Mouse (Mus musculus) brain, embryonic 18.5 days (tissue): Measurements from ENCODE around the gene Pmfbp1.
A peak's percentile ranks its signal among the peaks of the same experiment; 100 is the strongest.

Source experiments
- DNase-seq: peaks from one replicate; pipeline ENCODE4 v3.0.0-alpha.2; 2012; ENCODE audit warnings: low read depth, low spot score

Gene Pmfbp1

GRCm38 (mm10) chr8:109499009-109499717, 5.3 kb downstream of the Pmfbp1 start:
- DNase-seq: no peak

- DNase-seq: no peak
Observed at GRCm38 (mm10) chr8:109503566-109503965, 9.7 kb downstream of the Pmfbp1 start.

GRCm38 (mm10) chr8:109505560-109505959, 11.7 kb downstream of the Pmfbp1 start:
- no peak for DNase-seq

DNA sequence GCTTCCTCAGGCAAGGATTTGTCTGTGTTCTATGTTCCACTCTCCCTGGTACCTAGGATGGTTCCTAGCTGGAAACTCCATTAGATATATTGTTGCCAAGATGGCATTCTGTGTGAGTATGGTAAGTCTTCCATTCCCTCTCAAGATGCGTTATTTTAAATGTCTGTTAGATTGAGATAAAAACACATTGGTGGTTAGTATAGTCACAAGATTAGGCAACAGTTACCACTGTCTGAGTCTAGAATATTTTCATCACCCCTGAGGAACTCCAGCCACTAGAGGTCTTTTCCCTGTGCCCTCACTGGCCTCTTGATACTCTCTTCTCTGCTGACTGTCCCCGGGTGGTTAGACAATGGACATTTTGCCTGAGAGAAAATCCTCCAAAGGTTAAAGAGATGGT, 30.2 kb downstream of the Pmfbp1 start:
- DNase-seq: no peak

DNA sequence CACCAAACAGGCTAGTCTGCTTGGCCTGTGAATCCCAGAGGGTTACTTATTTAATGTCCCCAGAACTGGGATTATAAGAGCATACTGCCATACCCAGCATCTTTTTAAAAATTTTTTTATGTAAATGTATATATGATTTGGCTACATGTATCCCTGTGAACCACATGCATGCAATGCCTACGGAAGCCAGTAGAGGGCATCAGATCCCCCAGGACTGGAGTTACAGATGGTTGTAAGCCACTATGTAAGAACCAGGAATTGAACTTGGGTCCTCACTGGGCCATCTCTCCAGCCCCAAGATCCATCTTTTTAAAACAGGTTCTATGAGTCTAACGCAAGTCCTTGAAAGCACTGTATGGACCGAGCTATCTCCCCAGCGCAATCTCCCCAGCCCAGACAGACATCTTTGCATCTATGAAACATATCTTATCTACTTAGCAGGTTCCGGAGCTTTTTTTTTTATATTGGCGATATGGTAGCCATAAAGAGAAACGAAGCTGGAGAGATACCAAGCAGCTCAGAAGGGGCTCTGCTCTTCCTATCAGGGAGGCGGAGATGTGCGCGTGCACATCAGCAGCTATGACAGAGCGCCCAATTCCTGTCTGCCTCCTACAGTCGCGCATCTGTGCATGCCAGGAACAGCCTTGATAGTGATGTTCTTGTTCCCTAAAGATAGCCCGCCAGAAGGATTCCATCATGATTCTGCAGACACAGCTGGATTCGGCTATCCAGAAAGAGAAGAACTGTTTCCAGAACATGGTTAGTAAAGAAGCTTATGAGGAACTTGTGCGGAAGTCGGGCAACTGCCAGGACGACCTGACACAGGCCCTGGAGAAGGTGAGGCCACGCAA, 41.5 kb downstream of the Pmfbp1 start:
- DNase-seq: no peak

DNA sequence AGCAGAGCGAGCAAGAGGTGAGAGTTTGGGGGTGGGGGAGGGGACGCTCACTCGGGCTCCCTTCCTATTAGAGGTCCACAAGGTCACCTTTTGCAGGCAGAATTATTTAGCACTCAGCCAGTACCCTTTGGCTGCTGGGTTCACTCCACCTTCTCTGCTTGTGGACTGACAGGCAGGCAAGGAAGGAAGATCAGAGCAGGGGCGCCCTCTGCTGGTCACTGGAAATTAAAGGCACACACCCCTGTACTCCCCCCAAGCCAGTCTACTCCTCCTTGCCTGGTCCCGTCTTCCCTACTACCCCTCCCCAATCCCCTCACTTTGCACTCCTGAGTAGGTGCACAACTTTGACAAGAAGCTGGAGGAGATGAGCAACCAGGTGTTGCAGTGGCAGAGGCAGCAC, 42.9 kb downstream of the Pmfbp1 start:
- peak; percentile 40 for DNase-seq

GRCm38 (mm10) chr8:109542165-109542564, 48.3 kb downstream of the Pmfbp1 start:
- no peak for DNase-seq

- no peak for DNase-seq
Observed at GRCm38 (mm10) chr8:109542748-109543519, 49.1 kb downstream of the Pmfbp1 start.

DNA sequence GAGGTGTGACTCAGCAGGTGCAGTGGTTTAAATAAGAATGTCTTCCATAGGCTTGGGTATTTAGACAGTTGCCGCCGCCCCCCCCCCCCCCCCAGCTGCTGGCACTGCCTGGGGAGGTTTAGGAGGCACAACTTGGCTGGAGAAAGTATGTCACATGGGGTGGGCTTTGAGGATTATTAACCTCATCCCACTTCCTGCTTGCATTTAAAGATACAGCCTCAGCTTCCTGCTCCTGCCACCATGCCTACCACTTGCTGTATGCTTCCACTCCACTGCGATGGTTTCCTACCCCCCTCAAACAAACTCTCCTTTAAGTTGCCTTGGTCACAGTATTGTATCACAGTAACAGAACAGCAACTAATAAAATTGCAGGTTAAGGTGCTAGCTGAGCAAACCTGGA, 50.2 kb downstream of the Pmfbp1 start:
- no peak for DNase-seq

GRCm38 (mm10) chr8:109551663-109552062, 57.8 kb downstream of the Pmfbp1 start:
- DNase-seq: no peak

- DNase-seq: no peak
Observed at GRCm38 (mm10) chr8:109563881-109564280, 70.1 kb downstream of the Pmfbp1 start.

DNA sequence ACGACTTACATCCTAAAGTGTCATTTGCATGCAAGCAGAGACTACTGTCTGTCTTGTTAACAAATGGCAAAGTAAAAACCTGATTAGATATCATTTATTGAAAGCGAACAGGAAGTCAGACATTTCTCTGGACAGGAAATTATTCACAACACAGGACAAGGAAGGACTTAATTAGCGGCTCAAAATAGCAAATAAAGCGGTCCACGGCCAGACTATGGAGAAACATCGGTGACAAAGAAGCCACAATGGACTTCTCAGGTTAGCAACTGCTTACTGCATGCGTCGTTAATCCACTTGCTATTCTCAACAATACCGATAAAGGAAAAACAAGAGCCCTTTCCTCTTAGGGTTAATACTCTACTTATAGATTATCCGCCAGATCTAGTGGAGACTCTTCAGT, 70.9 kb downstream of the Pmfbp1 start:
- DNase-seq: no peak

DNA sequence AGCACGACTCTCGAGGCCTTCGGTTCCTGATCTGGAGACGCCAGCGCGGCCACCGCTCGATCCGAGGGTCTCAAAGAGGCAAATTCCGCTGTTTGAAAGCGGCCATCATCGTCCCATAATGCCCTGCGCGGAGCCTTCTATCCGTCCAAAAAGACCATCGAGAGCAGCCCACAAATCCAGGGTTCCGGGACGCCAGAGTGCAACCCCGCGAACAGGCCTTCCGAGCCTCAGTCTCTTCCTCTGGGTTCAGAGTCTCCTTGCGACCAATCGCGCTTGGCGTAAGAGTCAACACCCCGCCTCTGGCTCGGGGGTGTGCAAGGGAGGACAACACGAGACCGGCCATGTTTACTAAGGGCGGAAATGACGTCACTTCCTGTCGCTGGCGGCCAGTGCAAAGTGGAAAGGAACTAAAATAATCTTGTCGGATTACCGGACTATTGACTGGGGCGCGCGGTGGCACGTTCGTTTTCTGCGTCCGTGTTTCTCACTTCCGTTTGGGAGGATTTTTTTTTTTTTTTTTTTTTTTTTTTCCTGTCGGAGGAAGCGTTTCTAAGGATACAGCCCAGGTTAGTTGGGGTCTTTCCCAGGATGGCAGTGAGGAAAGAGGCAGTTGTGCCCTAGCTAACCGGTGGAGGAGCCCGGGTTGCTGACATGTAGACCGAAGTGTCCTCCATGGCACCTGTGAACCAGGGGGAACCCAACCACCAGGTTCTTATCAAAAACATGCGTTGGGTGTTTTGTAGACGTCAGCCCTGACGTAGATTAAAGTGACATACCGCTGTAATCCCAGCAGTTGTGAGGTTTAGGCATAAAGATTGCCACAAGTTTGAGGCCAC, 71.9 kb downstream of the Pmfbp1 start, which contains the start of the genes Dhx38 and Txnl4b:
Gene Dhx38, minus strand, starts transcription at position 364 of the 836 bp plus-strand sequence.
Gene Txnl4b, plus strand, starts transcription at position 395 of the 836 bp plus-strand sequence.
- DNase-seq: peak; percentile 99

DNA sequence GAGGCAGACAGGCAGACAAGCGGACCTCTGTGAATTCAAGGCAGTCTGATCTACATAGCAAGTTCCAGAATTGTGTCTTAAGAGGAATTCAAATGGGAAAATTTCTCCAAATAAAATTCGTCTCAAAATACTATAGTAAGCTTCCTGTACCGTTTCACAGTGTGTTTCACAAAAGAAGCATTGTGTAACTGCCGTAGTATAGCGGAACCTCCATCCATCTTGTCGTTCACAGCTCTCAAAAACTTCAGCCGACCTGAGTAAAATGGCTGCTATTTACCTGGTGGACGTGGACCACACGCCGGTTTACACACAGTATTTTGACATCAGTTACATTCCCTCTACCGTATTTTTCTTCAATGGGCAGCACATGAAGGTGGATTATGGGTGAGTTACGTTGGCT, 77.3 kb downstream of the Pmfbp1 start:
- no peak for DNase-seq

GRCm38 (mm10) chr8:109576311-109576710, 82.5 kb downstream of the Pmfbp1 start:
- no peak for DNase-seq

DNA sequence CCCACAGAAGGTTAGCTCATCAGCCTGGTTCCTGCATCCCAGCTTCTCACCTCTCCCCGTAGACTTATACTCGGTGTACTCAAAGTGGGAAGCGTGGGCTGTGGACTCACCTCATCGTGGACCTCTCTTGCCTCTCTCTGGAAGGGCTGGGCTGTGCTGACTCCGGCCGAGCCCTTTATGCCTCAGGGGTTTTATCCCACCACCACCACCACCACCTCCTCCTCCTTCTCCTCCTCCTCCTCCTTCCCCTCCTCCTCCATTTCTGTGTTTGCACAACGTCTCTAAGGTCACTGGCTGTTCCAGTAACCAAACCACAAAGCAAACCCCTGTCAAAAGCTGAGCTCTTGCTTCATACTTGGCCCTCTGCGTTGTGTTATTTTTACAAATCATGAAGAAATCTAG, 85.1 kb downstream of the Pmfbp1 start, which contains the start of gene Hp:
Gene Hp, minus strand, starts transcription at position 273 of the 402 bp plus-strand sequence.
- DNase-seq: no peak

- no peak for DNase-seq
Observed at GRCm38 (mm10) chr8:109584293-109584692, 90.5 kb downstream of the Pmfbp1 start.

DNA sequence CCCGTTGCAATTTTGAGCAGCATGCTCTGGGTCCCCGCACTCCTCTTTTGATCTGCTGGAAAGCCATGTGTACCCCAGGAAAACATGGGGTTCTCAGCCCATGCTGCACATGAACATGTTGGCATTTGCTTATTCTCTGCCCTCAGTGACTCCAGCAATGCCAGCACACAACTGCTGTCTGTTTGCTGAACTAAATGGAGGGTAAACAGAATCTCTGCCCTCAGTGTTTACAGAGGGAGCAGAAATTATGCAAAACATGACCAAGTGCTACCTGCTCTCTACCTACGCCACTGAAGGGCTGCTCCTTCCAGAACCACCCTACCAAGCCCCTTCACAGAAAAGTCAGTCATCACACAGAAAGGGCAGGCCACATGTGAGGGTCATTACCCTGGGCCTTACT, 91.0 kb downstream of the Pmfbp1 start:
- DNase-seq: no peak

- no peak for DNase-seq
Observed at GRCm38 (mm10) chr8:109585652-109586051, 91.8 kb downstream of the Pmfbp1 start.

GRCm38 (mm10) chr8:109586972-109587504, 93.2 kb downstream of the Pmfbp1 start:
- DNase-seq: no peak

DNA sequence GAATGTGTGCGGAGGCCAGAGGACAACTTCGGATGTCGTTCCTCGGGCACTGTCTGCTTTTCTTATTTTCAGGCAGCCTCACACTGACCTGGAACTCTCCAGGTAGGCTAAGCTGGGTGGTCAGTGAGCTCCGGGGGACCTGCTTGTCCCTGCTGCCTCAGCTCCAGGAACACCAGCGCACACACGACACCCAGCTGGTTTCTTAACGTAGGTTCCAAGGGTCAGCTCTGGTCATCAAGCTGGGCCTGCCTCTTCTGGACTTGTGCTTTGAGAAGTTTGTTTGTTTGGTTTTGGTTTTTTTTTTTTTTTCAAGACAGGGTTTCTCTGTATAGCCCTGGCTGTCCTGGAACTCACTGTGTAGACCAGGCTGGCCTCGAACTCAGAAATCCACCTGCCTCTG, 97.1 kb downstream of the Pmfbp1 start:
- DNase-seq: no peak
